Mouse (Mus musculus) CH12.LX (cell line): ENCODE data around the gene Tnfaip8l2. TPM values are rescaled to one million over a fixed set of nuclear protein-coding genes. Genes with fewer than 3 reads are reported as not detected.

Source experiments
- DNase-seq: peaks from one replicate; pipeline ENCODE4 v3.0.0-alpha.2; 2013; ENCODE audit errors: extremely low read depth
- H3K27ac ChIP-seq: 2 replicates; pipeline ENCODE4 v1.5.1; 2012; ENCODE audit warnings: low read depth, mild to moderate bottlenecking, control low read depth, moderate library complexity; ENCODE audit not compliant: insufficient read depth
- H3K27me3 ChIP-seq: replicated peaks from 2 replicates; pipeline ENCODE3; 2012; ENCODE audit warnings: inconsistent platforms
- H3K36me3 ChIP-seq, 2 experiments: replicated peaks in 1 of 2; 2 replicates each; pipeline versions ENCODE3 to v1.6.1; 2012; ENCODE audit warnings: inconsistent platforms in 1 of 2, low read length in 1 of 2, mild to moderate bottlenecking in 1 of 2, mixed read lengths in 1 of 2, moderate library complexity in 1 of 2; ENCODE audit not compliant: control insufficient read depth in 1 of 2, insufficient read depth in 1 of 2
- H3K4me1 ChIP-seq, 2 experiments: 2 replicates each; pipeline ENCODE4 v1.6.1; 2012; ENCODE audit warnings: inconsistent platforms in 1 of 2, moderate library complexity in 1 of 2; ENCODE audit not compliant: insufficient read depth in 2 of 2, control insufficient read depth in 1 of 2
- H3K4me2 ChIP-seq: 2 replicates; pipeline ENCODE4 v1.6.1; 2012; ENCODE audit warnings: low read depth, mild to moderate bottlenecking, control low read depth; ENCODE audit not compliant: poor library complexity, insufficient read depth, severe bottlenecking
- H3K4me3 ChIP-seq, 3 experiments: fragments of 150-350 bp in 1 of 3; sonication (generic) in 1 of 3; replicated peaks in 1 of 3; 2 replicates each; pipeline versions ENCODE3 to v1.5.1; 2011 to 2012; ENCODE audit warnings: low read depth in 2 of 3, low read length in 2 of 3, mild to moderate bottlenecking in 2 of 3, moderate library complexity in 2 of 3, control low read depth in 1 of 3, improper control_type of control experiment in 1 of 3, inconsistent platforms in 1 of 3, mixed read lengths in 1 of 3; ENCODE audit not compliant: poor library complexity in 1 of 3
- H3K79me2 ChIP-seq: replicated peaks from 2 replicates; pipeline ENCODE4 v1.6.1; 2012; ENCODE audit warnings: mild to moderate bottlenecking, moderate library complexity; ENCODE audit not compliant: control insufficient read depth, poor library complexity, insufficient read depth, severe bottlenecking; ENCODE audit errors: extremely low read depth
- H3K9ac ChIP-seq: 2 replicates; pipeline ENCODE4 v1.6.1; 2012; ENCODE audit warnings: low read depth, mild to moderate bottlenecking, control low read depth, moderate library complexity; ENCODE audit not compliant: insufficient read depth
- H3K9me3 ChIP-seq: replicated peaks from 2 replicates; pipeline ENCODE3; 2012; ENCODE audit warnings: low read length, inconsistent platforms, mixed read lengths
- CHD1 ChIP-seq: IDR thresholded peaks from 2 replicates; pipeline ENCODE4 v1.6.1; 2012; ENCODE audit warnings: low read depth, low read length, improper control_type of control experiment, inconsistent platforms
- ETS1 ChIP-seq: conservative IDR thresholded peaks from 2 replicates; pipeline ENCODE4 v1.6.1; 2012; ENCODE audit warnings: low read depth, mild to moderate bottlenecking, inconsistent platforms, low read length, improper control_type of control experiment, moderate library complexity
- GABPA ChIP-seq: IDR thresholded peaks from 2 replicates; pipeline ENCODE4 v1.6.1; 2012; ENCODE audit warnings: low read depth, low read length, improper control_type of control experiment, inconsistent platforms; ENCODE audit not compliant: insufficient replicate concordance
- KAT2A ChIP-seq: IDR thresholded peaks from 2 replicates; pipeline ENCODE4 v1.6.1; 2012; ENCODE audit warnings: low read length, improper control_type of control experiment, inconsistent platforms; ENCODE audit not compliant: insufficient replicate concordance
- MAZ ChIP-seq: IDR thresholded peaks from 2 replicates; pipeline ENCODE4 v1.6.1; 2012; ENCODE audit warnings: low read depth, mild to moderate bottlenecking, inconsistent platforms, low read length, improper control_type of control experiment, moderate library complexity
- MEF2A ChIP-seq: IDR thresholded peaks from 2 replicates; pipeline ENCODE4 v1.6.1; 2014; ENCODE audit warnings: low read depth, mild to moderate bottlenecking, inconsistent platforms, low read length, improper control_type of control experiment, borderline replicate concordance
- MXI1 ChIP-seq: IDR thresholded peaks from 2 replicates; pipeline ENCODE4 v1.6.1; 2011; ENCODE audit warnings: mild to moderate bottlenecking, low read depth, low read length, improper control_type of control experiment
- NRF1 ChIP-seq: IDR thresholded peaks from 2 replicates; pipeline ENCODE4 v1.6.1; 2014; ENCODE audit warnings: low read depth, mild to moderate bottlenecking, inconsistent platforms, low read length, improper control_type of control experiment, moderate library complexity
- PAX5 ChIP-seq: IDR thresholded peaks from 2 replicates; pipeline ENCODE4 v1.6.1; 2012; ENCODE audit warnings: low read length, inconsistent platforms, mixed read lengths
- SIN3A ChIP-seq: IDR thresholded peaks from 2 replicates; pipeline ENCODE4 v1.6.1; 2012; ENCODE audit warnings: low read length, improper control_type of control experiment, inconsistent platforms
- SMC3 ChIP-seq: IDR thresholded peaks from 2 replicates; pipeline ENCODE4 v1.6.1; 2011; ENCODE audit warnings: low read depth, low read length, improper control_type of control experiment
- TBP ChIP-seq: conservative IDR thresholded peaks from 2 replicates; pipeline ENCODE4 v1.6.1; 2011; ENCODE audit warnings: low read depth, low read length, improper control_type of control experiment
- TCF12 ChIP-seq: IDR thresholded peaks from 2 replicates; pipeline ENCODE4 v1.6.1; 2014; ENCODE audit warnings: low read depth, mild to moderate bottlenecking, inconsistent platforms, low read length, improper control_type of control experiment
- UBTF ChIP-seq: IDR thresholded peaks from 2 replicates; pipeline ENCODE4 v1.6.1; 2012; ENCODE audit warnings: low read depth, mild to moderate bottlenecking, inconsistent platforms, low read length, improper control_type of control experiment, moderate library complexity
- USF2 ChIP-seq: conservative IDR thresholded peaks from 2 replicates; pipeline ENCODE4 v1.6.1; 2011; ENCODE audit warnings: low read depth, low read length, improper control_type of control experiment
- ZC3H11A ChIP-seq: IDR thresholded peaks from 2 replicates; pipeline ENCODE4 v1.6.1; 2012; ENCODE audit warnings: low read depth, mild to moderate bottlenecking, inconsistent platforms, low read length, improper control_type of control experiment
- ZKSCAN1 ChIP-seq: IDR thresholded peaks from 2 replicates; pipeline ENCODE4 v1.6.1; 2012; ENCODE audit warnings: low read depth, inconsistent platforms, low read length, improper control_type of control experiment, borderline replicate concordance
- dilution Hi-C: fragments of 300-500 bp; cut with MboI; formaldehyde crosslinking; loops from 2 replicates; pipeline ENCODE4 v1.14.3; 2020; ENCODE audit warnings: low sequenced_read_pairs; ENCODE audit not compliant: extremely low pct_unique_long_range_greater_than_20kb, extremely low pct_ligation_motif_present
- in situ Hi-C: fragments of 300-500 bp; cut with MboI; formaldehyde crosslinking; loops from 3 replicates; pipeline ENCODE4 v1.14.3; 2019; ENCODE audit warnings: low sequenced_read_pairs, low pct_ligation_motif_present, low pct_unique_long_range_greater_than_20kb, mixed read lengths
- polyA plus RNA-seq: library from polyadenylated mRNA; unstranded; fragments of >175 nt; gene quantifications from 2 replicates; pipeline ENCODE4 v1.2.1, GENCODE M21; 2012; ENCODE audit warnings: low read depth; ENCODE audit not compliant: insufficient read length
- total RNA-seq, 2 experiments: library from RNA; depleted of rRNA; stranded (reverse); fragments of 300-350 nt in 1 of 2; fragments of >200 nt in 1 of 2; gene quantifications; 2 replicates each; pipeline ENCODE4 v1.2.3; 2012 to 2014

Gene Tnfaip8l2
- total and polyA plus RNA-seq, 3 experiments, result 18.2 to 28.2 (median 26.2) TPM

DNA sequence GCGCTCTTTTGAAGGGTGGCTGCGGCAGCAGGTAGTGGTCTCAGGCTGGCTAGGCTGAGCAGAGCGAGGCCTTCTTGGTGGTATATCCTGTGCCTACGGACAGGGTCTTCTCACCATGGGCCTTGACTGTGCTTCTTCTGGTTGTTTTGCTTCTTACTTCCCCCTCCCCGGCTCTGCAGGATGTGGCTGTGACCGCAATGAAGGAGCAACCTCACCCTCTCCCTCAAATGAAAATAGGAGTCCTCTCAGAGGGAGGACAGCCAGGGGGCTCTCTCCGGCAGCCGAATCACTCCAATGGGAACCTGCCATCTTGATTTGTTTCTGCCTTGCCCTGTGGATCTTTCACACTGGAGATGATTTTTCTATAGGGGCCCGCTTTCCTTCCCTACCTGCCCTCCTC, 686 bp downstream of the Tnfaip8l2 start:
- H3K4me3 ChIP-seq, result peak overlapping the region; percentile 51 to 65 (median 61)
- H3K4me1 ChIP-seq, result peaks cover 15 to 35% of the 10 kb centered on the region in 2 experiments
- dilution Hi-C loops (no loop called here), in situ Hi-C loops (loop anchor here (10.0 kb wide), 1 partner anchor 73 kb away; the partner anchor contains the start of gene Gabpb2)
- DNase-seq, result peak; percentile 65
- H3K27ac ChIP-seq, result peak overlapping the region; percentile 81
- H3K27me3 ChIP-seq, result no peaks in the 10 kb centered on the region
- peaks cover 19 to 22% of the 10 kb centered on the region in 2 experiments for H3K36me3 ChIP-seq
- no peaks in the 10 kb centered on the region for H3K9me3 ChIP-seq
- H3K79me2 ChIP-seq, result peaks cover 5% of the 10 kb centered on the region
- peak overlapping the region; percentile 69 for H3K4me2 ChIP-seq
- H3K9ac ChIP-seq, result peak overlapping the region; percentile 72
- TF ChIP-seq SMC3 (no peak), USF2 (no peak), NRF1 (0 out of 2 replicates have a peak, but pooled peaks have one; percentile 14), ZC3H11A (no peak), MAZ (0 out of 2 replicates have a peak, but pooled peaks have one; percentile 30), MXI1 (no peak), GABPA (no peak), CHD1 (no peak), KAT2A (no peak), UBTF (peak; percentile 71), ETS1 (no peak), SIN3A (peak; percentile 40), MEF2A (peak; percentile 31; the same call in 1 of the 2 replicates), TBP (peak; percentile 85), TCF12 (0 out of 2 replicates have a peak, but pooled peaks have one; percentile 20)

DNA sequence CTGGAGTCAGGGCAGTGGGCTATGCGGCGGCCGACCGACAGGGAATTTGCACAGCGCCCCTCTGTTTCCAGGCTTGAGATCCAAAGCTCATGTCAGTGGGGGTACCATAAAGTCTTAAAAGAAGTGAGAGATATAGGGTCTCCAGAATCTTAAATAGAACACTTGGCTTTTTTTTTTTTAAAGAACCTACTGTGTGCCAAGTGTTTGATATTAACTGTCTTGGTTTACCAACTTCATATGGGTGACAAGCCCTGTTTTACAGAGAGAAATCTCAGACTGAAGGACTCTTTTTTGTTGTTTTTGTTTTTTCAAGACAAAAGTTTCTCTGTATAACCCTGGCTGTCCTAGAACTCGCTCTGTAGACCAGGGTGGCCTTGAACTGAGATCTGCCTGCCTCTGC, 1.4 kb downstream of the Tnfaip8l2 start:
- Histone ChIP-seq H3K79me2 (peaks cover 12% of the 10 kb centered on the region), H3K27ac (peak overlapping the region; percentile 81), H3K4me3 (peak overlapping the region; percentile 51 to 65 (median 61)), H3K4me1 (peaks cover 15 to 41% of the 10 kb centered on the region in 2 experiments), H3K9me3 (no peaks in the 10 kb centered on the region), H3K36me3 (peaks cover 19 to 22% of the 10 kb centered on the region in 2 experiments), H3K4me2 (peak overlapping the region; percentile 69)
- DNase-seq, result no peak
- TF ChIP-seq PAX5 (no peak), SMC3 (no peak), ZKSCAN1 (peak; percentile 66)
- TF ChIP-seq, all 38 proteins: peak for 1
- in situ Hi-C loops (loop anchor here (10.0 kb wide), 1 partner anchor 74 kb away; the partner anchor contains the start of gene Gabpb2), dilution Hi-C loops (no loop called here)
- Histone ChIP-seq H3K27me3 (no peaks in the 10 kb centered on the region), H3K9ac (peak overlapping the region; percentile 72; the same call in 1 of the 2 replicates)
